22 mouse cellular contexts compared by ENCODE assay signal in genomic region chr15:36353793-36354192, GRCm38 (mm10).
A peak's percentile ranks its signal among the peaks of the same experiment; 100 is the strongest.
DNase-seq lines count a peak whose midpoint lies in the region; ATAC-seq lines count a peak whose summit lies in the region.
"Had no signal": no experiment of that assay in that cellular context is flagged by ENCODE, and none has a peak within 500 bp of the region (broad histone marks: within the 10 kb centered on the region; RNA-seq: fewer than 3 reads in every experiment).

No protein-coding gene starts in this region.

- no peaks in the 10 kb centered on the region for H3K9me3 ChIP-seq in kidney, embryonic 16.5 days (ENCODE audit: low read length)
- no peaks in the 10 kb centered on the region for H3K9me3 ChIP-seq in liver, embryonic 13.5 days (replicated peaks)
- H3K9me3 ChIP-seq: embryonic facial prominence, embryonic 13.5 days; forebrain, embryonic 12.5 days; G1E; heart, embryonic 13.5 days; hindbrain, embryonic 12.5 days had no signal

- H3K27me3 ChIP-seq in kidney, embryonic 16.5 days (ENCODE audit: insufficient read depth, low read length) = no peaks in the 10 kb centered on the region
- 0 out of 2 replicates have a peak, but pooled peaks cover 5% of the 10 kb centered on the region for H3K27me3 ChIP-seq in liver, embryonic 13.5 days
- H3K27me3 ChIP-seq: embryonic facial prominence, embryonic 13.5 days; heart, embryonic 13.5 days; hindbrain, embryonic 12.5 days had no signal

- WGBS in kidney, embryonic 16.5 days = 71% methylated on average over 3 of the region's 3 CpGs
- 68% methylated on average over 3 of the region's 3 CpGs for WGBS in liver, embryonic 13.5 days (ENCODE audit: insufficient replicate concordance)

- H3K4me1 ChIP-seq in kidney, embryonic 16.5 days (ENCODE audit: insufficient read depth, low read length) = no peaks in the 10 kb centered on the region; the same call in 1 of the 2 replicates
- peaks cover 30% of the 10 kb centered on the region for H3K4me1 ChIP-seq in liver, embryonic 13.5 days (replicated peaks)
- H3K4me1 ChIP-seq: embryonic facial prominence, embryonic 13.5 days; forebrain, embryonic 12.5 days; heart, embryonic 13.5 days; hindbrain, embryonic 12.5 days had no signal

- peak; percentile 2 for DNase-seq in adrenal gland, postnatal 14 days
- DNase-seq in adrenal gland, postnatal 25 days = no peak
- DNase-seq in kidney, adult 9 months = no peak
- no peak for DNase-seq in liver, embryonic 13.5 days
- no peak for DNase-seq in liver
- peak; percentile 0 for DNase-seq in right cerebral cortex, postnatal 25 days
- no peak for DNase-seq in right cerebral cortex, postnatal 14 days
- DNase-seq: adrenal gland, adult 8-10 months; B cell, adult 2 months; cerebellum, adult 18-20 months; cerebellum, adult 9-11 months; cerebellum, postnatal 36 days; gastrocnemius, postnatal 10 days; heart, postnatal 4 days had no signal

- no peak for ATAC-seq in kidney, embryonic 16.5 days (ENCODE audit: low FRiP score, low TSS enrichment)
- ATAC-seq in liver, embryonic 13.5 days (ENCODE audit: low read depth) = no peak
- ATAC-seq: CD4-positive, CD25-positive, alpha-beta regulatory T cell, adult 4 months; forebrain, embryonic 16.5 days had no signal

- no peak overlapping the region for H3K4me2 ChIP-seq in kidney, embryonic 16.5 days (replicated peaks; ENCODE audit: low read depth, low read length)
- no peak overlapping the region for H3K4me2 ChIP-seq in liver, embryonic 13.5 days
- H3K4me2 ChIP-seq: embryonic facial prominence, embryonic 13.5 days; forebrain, embryonic 12.5 days; heart, embryonic 13.5 days; hindbrain, embryonic 12.5 days had no signal

- H3K4me3 ChIP-seq in kidney, embryonic 16.5 days (ENCODE audit: low read length) = no peak overlapping the region
- no peak overlapping the region for H3K4me3 ChIP-seq in liver, embryonic 13.5 days (replicated peaks)
- H3K4me3 ChIP-seq: embryonic facial prominence, embryonic 13.5 days; forebrain, embryonic 12.5 days; heart, embryonic 13.5 days; hindbrain, embryonic 12.5 days had no signal

- H3K36me3 ChIP-seq in kidney, embryonic 16.5 days (ENCODE audit: insufficient read depth, low read length) = no peaks in the 10 kb centered on the region
- no peaks in the 10 kb centered on the region for H3K36me3 ChIP-seq in liver, embryonic 13.5 days
- H3K36me3 ChIP-seq: embryonic facial prominence, embryonic 13.5 days; forebrain, embryonic 12.5 days; G1E; heart, embryonic 13.5 days; hindbrain, embryonic 12.5 days had no signal

- H3K27ac ChIP-seq in kidney, embryonic 16.5 days (ENCODE audit: low read length) = peak overlapping the region; percentile 25; the same call in 1 of the 2 replicates
- H3K27ac ChIP-seq in liver, embryonic 13.5 days = peak overlapping the region; percentile 58
- H3K27ac ChIP-seq: embryonic facial prominence, embryonic 13.5 days; forebrain, embryonic 12.5 days; heart, embryonic 13.5 days; hindbrain, embryonic 12.5 days had no signal

- no peak overlapping the region for H3K9ac ChIP-seq in kidney, embryonic 16.5 days (replicated peaks; ENCODE audit: low read length)
- peak overlapping the region; percentile 26; the same call in 1 of the 2 replicates for H3K9ac ChIP-seq in liver, embryonic 13.5 days
- H3K9ac ChIP-seq: embryonic facial prominence, embryonic 13.5 days; forebrain, embryonic 12.5 days; heart, embryonic 13.5 days; hindbrain, embryonic 12.5 days had no signal

Comparison
In these comparisons a context has a peak if more than half of its experiments do, and no peak if none do; other contexts are left out.
1. DNase-seq: peak in adrenal gland, postnatal 14 days (single experiment) and right cerebral cortex, postnatal 25 days (single experiment); none in adrenal gland, postnatal 25 days (single experiment), kidney, adult 9 months (single experiment), liver, embryonic 13.5 days (single experiment), liver (single experiment) and right cerebral cortex, postnatal 14 days (single experiment).